Mouse (Mus musculus): Measurements from ENCODE around the gene Plk5. TPM values are rescaled to one million over a fixed set of nuclear protein-coding genes. Genes with fewer than 3 reads are reported as not detected.

Gene Plk5
- polyA plus RNA-seq, 1 experiment: 0.04 TPM

DNA sequence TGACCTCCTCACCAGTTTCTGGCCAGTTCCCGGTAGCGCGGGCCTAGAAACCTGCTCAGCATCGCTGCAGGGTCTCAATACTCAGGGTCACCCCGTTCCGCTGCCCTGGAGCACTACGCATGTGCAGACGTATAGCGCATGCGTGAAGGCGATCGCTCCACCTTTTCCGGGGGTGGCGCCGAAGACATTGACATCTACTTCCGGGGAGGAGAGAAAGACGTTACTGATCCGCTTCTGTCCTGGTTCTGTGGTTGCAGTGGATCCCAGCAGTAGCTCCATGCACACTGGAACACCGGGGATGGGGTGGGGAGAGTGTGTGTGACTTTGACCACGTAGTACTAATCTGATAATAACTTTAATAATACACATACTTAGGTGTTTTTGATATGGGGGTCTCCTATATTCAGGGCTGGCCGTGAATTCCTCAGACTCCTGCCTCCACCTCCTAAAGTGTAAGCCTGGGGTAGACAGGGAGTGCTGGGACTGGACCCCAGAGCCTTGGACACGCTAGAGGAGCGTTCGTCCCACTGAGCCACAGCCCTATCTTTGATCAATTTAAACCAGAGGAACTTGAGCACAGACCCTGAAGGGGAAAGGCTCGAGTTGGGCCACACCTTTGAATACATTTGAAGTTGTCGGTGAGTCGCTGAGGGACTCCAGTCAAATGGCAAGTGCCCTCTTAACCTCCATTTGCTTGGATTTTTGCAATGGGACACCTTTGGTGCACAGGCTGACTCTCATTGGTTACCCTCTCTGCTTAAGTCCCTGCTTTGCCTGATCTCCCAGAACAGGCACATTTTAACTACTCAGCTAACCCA is 50.6 kb downstream of the Plk5 start, which contains the start of gene Uqcr11:
Gene Uqcr11, minus strand, starts transcription at position 147 of the 818 bp plus-strand sequence.
- peak within 1 kb of the TSS; percentile 72 for H3K4me3 ChIP-seq (ENCODE audit: extremely low read depth, insufficient read depth, insufficient read length)
- H3K27me3 ChIP-seq (ENCODE audit: control insufficient read depth, insufficient read depth, low read length): no peaks in the 10 kb centered on the region
- under 1% methylated on average over 27 of the region's 27 CpGs for WGBS
- DNase-seq (ENCODE audit: low read depth in 1 of 2, low spot score in 2 of 2): peak; percentile 76 to 89
- TF ChIP-seq POLR2A (IDR thresholded peaks at IDR 0.05; ENCODE audit: low read depth, low read length) (peak; percentile 48; the same call in 1 of the 2 replicates), CTCF (IDR thresholded peaks at IDR 0.05; ENCODE audit: extremely low read depth, insufficient read depth, insufficient read length, insufficient replicate concordance) (no peak)
- H3K36me3 ChIP-seq (ENCODE audit: control insufficient read depth, insufficient read depth, low read length): peaks cover 25% of the 10 kb centered on the region
- peaks cover 5% of the 10 kb centered on the region; the same call in 1 of the 2 replicates for H3K4me1 ChIP-seq (ENCODE audit: control insufficient read depth, insufficient read depth, insufficient read length)
- peak within 1 kb of the TSS; percentile 59 for H3K27ac ChIP-seq (ENCODE audit: insufficient read depth, low read length)

DNA sequence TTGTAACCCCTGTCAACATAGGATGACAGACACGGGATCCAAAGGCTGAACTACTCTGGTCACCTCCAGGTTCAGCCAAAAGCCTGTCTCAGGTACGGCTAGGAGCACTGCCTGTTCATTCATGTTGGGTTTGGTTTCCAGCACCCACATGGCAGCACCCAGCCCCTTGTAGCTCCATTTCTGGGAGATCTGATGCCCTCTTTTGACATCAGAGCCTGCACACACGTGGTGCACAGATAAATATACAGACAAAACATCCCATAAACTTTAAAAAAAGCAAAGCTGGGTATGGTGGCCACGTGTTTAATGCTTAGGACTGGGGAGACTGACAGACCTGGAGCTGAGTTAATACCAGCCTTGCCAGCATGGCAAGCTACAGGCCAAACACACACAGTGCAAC is 51.7 kb downstream of the Plk5 start:
- H3K4me3 ChIP-seq (ENCODE audit: extremely low read depth, insufficient read depth, insufficient read length): no peak overlapping the region
- no peak overlapping the region for H3K27ac ChIP-seq (ENCODE audit: insufficient read depth, low read length)
- no peak for DNase-seq (ENCODE audit: low read depth in 1 of 2, low spot score in 2 of 2)
- 38% methylated on average over 4 of the region's 4 CpGs for WGBS
- peaks cover 5% of the 10 kb centered on the region; the same call in 1 of the 2 replicates for H3K4me1 ChIP-seq (ENCODE audit: control insufficient read depth, insufficient read depth, insufficient read length)
- H3K27me3 ChIP-seq (ENCODE audit: control insufficient read depth, insufficient read depth, low read length): no peaks in the 10 kb centered on the region
- H3K36me3 ChIP-seq (ENCODE audit: control insufficient read depth, insufficient read depth, low read length): peaks cover 30% of the 10 kb centered on the region
- TF ChIP-seq CTCF (IDR thresholded peaks at IDR 0.05; ENCODE audit: extremely low read depth, insufficient read depth, insufficient read length, insufficient replicate concordance) (no peak), POLR2A (IDR thresholded peaks at IDR 0.05; ENCODE audit: low read depth, low read length) (no peak)

- H3K27ac ChIP-seq (ENCODE audit: insufficient read depth, low read length): no peak overlapping the region
- H3K4me1 ChIP-seq (ENCODE audit: control insufficient read depth, insufficient read depth, insufficient read length): no peaks in the 10 kb centered on the region
- peaks cover 73% of the 10 kb centered on the region for H3K36me3 ChIP-seq (ENCODE audit: control insufficient read depth, insufficient read depth, low read length)
- TF ChIP-seq POLR2A (IDR thresholded peaks at IDR 0.05; ENCODE audit: low read depth, low read length): no peak
- TF ChIP-seq CTCF (IDR thresholded peaks at IDR 0.05; ENCODE audit: extremely low read depth, insufficient read depth, insufficient read length, insufficient replicate concordance): no peak
- DNase-seq (ENCODE audit: low read depth in 1 of 2, low spot score in 2 of 2): no peak
- H3K27me3 ChIP-seq (ENCODE audit: control insufficient read depth, insufficient read depth, low read length): no peaks in the 10 kb centered on the region
- H3K4me3 ChIP-seq (ENCODE audit: extremely low read depth, insufficient read depth, insufficient read length): no peak overlapping the region
- WGBS: 91% methylated on average over 44 of the region's 44 CpGs
These were observed 56.6 kb downstream of the Plk5 start for GRCm38 (mm10) chr10:80412656-80413541.

Other genes with a start within 250 kb of the Plk5 start
- gene Stk11, start 240.7 kb upstream of the Plk5 start, polyA plus RNA-seq (2012; rRNA removed): 120 and 144 TPM in 2 replicates
- 592 and 782 TPM in 2 replicates for gene Atp5d, start 217.8 kb upstream of the Plk5 start, polyA plus RNA-seq (2012; rRNA removed)
- 11.9 and 13.4 TPM in 2 replicates for gene Cbarp, start 215.6 kb upstream of the Plk5 start, polyA plus RNA-seq (2012; rRNA removed)
- 128 and 157 TPM in 2 replicates for gene Midn, start 208.2 kb upstream of the Plk5 start, polyA plus RNA-seq (2012; rRNA removed)
- gene Cirbp, start 190.5 kb upstream of the Plk5 start, polyA plus RNA-seq (2012; rRNA removed): 144 and 151 TPM in 2 replicates
- gene 1600002K03Rik, start 183.5 kb upstream of the Plk5 start, polyA plus RNA-seq (2012; rRNA removed): 10.8 TPM in 2 replicates
- gene Efna2, start 177.0 kb upstream of the Plk5 start, polyA plus RNA-seq (2012; rRNA removed): 1.3 and 1.8 TPM in 2 replicates
- 35.1 and 42.8 TPM in 2 replicates for gene Mum1, start 130.0 kb upstream of the Plk5 start, polyA plus RNA-seq (2012; rRNA removed)
- 314 and 402 TPM in 2 replicates for gene Ndufs7, start 107.3 kb upstream of the Plk5 start, polyA plus RNA-seq (2012; rRNA removed)
- gene Gamt, start 95.4 kb upstream of the Plk5 start, polyA plus RNA-seq (2012; rRNA removed): 19.7 and 23.5 TPM in 2 replicates
- gene Dazap1, start 95.0 kb upstream of the Plk5 start, polyA plus RNA-seq (2012; rRNA removed): 66.8 and 74.5 TPM in 2 replicates
- gene Rps15, start 64.0 kb upstream of the Plk5 start, polyA plus RNA-seq (2012; rRNA removed): 2,107 and 2,204 TPM in 2 replicates
- 0.68 and 1.00 TPM in 2 replicates for gene Apc2, start 60.5 kb upstream of the Plk5 start, polyA plus RNA-seq (2012; rRNA removed)
- 40.6 and 56.7 TPM in 2 replicates for gene 2310011J03Rik, start 35.9 kb upstream of the Plk5 start, polyA plus RNA-seq (2012; rRNA removed)
- 6.2 and 10.0 TPM in 2 replicates for gene Pcsk4, start 27.0 kb upstream of the Plk5 start, polyA plus RNA-seq (2012; rRNA removed)
- gene Reep6, start 26.5 kb upstream of the Plk5 start, polyA plus RNA-seq (2012; rRNA removed): 2.1 and 2.5 TPM in 2 replicates
- gene Adamtsl5, start 8.0 kb upstream of the Plk5 start, polyA plus RNA-seq (2012; rRNA removed): 8.8 and 14.3 TPM in 2 replicates
- 13.4 and 22.6 TPM in 2 replicates for gene Mex3d, start 31.2 kb downstream of the Plk5 start, polyA plus RNA-seq (2012; rRNA removed)
- 110 and 124 TPM in 2 replicates for gene Mbd3, start 43.1 kb downstream of the Plk5 start, polyA plus RNA-seq (2012; rRNA removed)
- 399 and 753 TPM in 2 replicates for gene Uqcr11, start 50.4 kb downstream of the Plk5 start, polyA plus RNA-seq (2012; rRNA removed)
- 173 and 240 TPM in 2 replicates for gene Tcf3, start 77.2 kb downstream of the Plk5 start, polyA plus RNA-seq (2012; rRNA removed)
- not detected in 2 replicates for gene Onecut3, start 138.4 kb downstream of the Plk5 start, polyA plus RNA-seq (2012; rRNA removed)
- 0.01 and 0.04 TPM in 2 replicates for gene Atp8b3, start 182.7 kb downstream of the Plk5 start, polyA plus RNA-seq (2012; rRNA removed)
- 78.0 and 95.1 TPM in 2 replicates for gene Rexo1, start 205.1 kb downstream of the Plk5 start, polyA plus RNA-seq (2012; rRNA removed)
- 27.9 and 41.8 TPM in 2 replicates for gene Klf16, start 220.9 kb downstream of the Plk5 start, polyA plus RNA-seq (2012; rRNA removed)
- gene Abhd17a, start 233.9 kb downstream of the Plk5 start, polyA plus RNA-seq (2012; rRNA removed): 220 and 302 TPM in 2 replicates
- 94.8 and 110 TPM in 2 replicates for gene Scamp4, start 246.4 kb downstream of the Plk5 start, polyA plus RNA-seq (2012; rRNA removed)
- 17.0 and 25.7 TPM in 2 replicates for gene Adat3, start 246.4 kb downstream of the Plk5 start, polyA plus RNA-seq (2012; rRNA removed)
- 2.9 and 3.0 TPM in 2 replicates for gene Gm49322, start 249.6 kb downstream of the Plk5 start, polyA plus RNA-seq (2012; rRNA removed)